Mouse (Mus musculus) urinary bladder, adult 18-20 months (tissue): ENCODE data around the gene Paf1.

Source experiments
- DNase-seq, 2 experiments: peaks; one replicate each; pipeline ENCODE4 v3.0.0; 2022; ENCODE audit warnings: low spot score in 2 of 2, mixed read lengths in 2 of 2

Paf1 gene

GRCm38 (mm10) chr7:28370977-28371513 is 21.7 kb upstream of the Paf1 start:
- peak; percentile 58 to 66 for DNase-seq

GRCm38 (mm10) chr7:28371514-28371989 is 21.2 kb upstream of the Paf1 start:
- DNase-seq = peak in 1 of 2 experiments; percentile 38

- peak; percentile 98 to 100 for DNase-seq
Observed at GRCm38 (mm10) chr7:28372251-28373108, 20.3 kb upstream of the Paf1 start, which contains the start of gene Plekhg2. TSS of gene Plekhg2 (minus strand) at chr7:28372599.

- DNase-seq = peak; percentile 55 to 59
Observed at GRCm38 (mm10) chr7:28373131-28373581, 19.6 kb upstream of the Paf1 start.

- DNase-seq = no peak
Observed at GRCm38 (mm10) chr7:28373891-28374495, 18.8 kb upstream of the Paf1 start.

- no peak for DNase-seq
Observed at GRCm38 (mm10) chr7:28374647-28375046, 18.1 kb upstream of the Paf1 start.

GRCm38 (mm10) chr7:28375176-28375921 is 17.4 kb upstream of the Paf1 start:
- peak; percentile 81 to 90 for DNase-seq

GRCm38 (mm10) chr7:28376011-28376771 is 16.6 kb upstream of the Paf1 start:
- DNase-seq = peak; percentile 73 to 86

GRCm38 (mm10) chr7:28377190-28378065 is 15.3 kb upstream of the Paf1 start:
- peak in 1 of 2 experiments; percentile 37 for DNase-seq

GRCm38 (mm10) chr7:28378066-28378690 is 14.6 kb upstream of the Paf1 start:
- DNase-seq = peak; percentile 86

- peak; percentile 94 to 97 for DNase-seq
Observed at GRCm38 (mm10) chr7:28378769-28379651, 13.7 kb upstream of the Paf1 start.

- DNase-seq = no peak
Observed at GRCm38 (mm10) chr7:28380237-28381016, 12.3 kb upstream of the Paf1 start, which contains the start of gene Zfp36. TSS of gene Zfp36 (minus strand) at chr7:28380253.

- peak; percentile 75 to 89 for DNase-seq
Observed at GRCm38 (mm10) chr7:28381017-28381790, 11.5 kb upstream of the Paf1 start.

GRCm38 (mm10) chr7:28381938-28382337 is 10.8 kb upstream of the Paf1 start:
- peak; percentile 68 to 85 for DNase-seq

- peak in 1 of 2 experiments; percentile 27 for DNase-seq
Observed at GRCm38 (mm10) chr7:28382347-28382951, 10.3 kb upstream of the Paf1 start.

- peak; percentile 40 to 71 for DNase-seq
Observed at GRCm38 (mm10) chr7:28382981-28383396, 9.8 kb upstream of the Paf1 start.
